Mouse (Mus musculus): ENCODE results near the gene Myo16. TPM values are rescaled to one million over a fixed set of nuclear protein-coding genes. Genes with fewer than 3 reads are reported as not detected.

The Myo16 gene
- polyA plus RNA-seq, 1 experiment from 2014 or later: 0.07 TPM

DNA sequence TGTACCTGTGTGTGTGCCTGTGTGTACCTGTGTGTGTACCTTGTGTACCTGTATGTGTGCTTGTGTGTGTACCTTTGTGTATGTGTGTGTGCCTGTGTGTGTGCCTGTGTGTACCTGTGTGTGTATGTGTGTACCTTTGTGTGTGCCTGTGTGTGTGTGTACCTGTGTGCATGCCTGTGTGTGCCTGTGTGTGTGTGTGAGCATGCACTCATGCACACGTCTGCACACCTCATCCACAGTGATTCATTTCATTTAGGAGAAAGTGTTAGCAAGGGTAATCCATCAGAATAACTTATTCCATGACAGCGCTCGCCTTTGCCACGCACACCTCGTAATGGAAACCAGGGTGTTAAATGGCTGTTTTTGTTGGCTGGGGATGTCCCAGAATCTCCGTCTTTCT lies 36.9 kb downstream of the Myo16 start:
- ATAC-seq: no peak
- H3K4me3 ChIP-seq: no peak overlapping the region
- 72% methylated on average over 6 of the region's 6 CpGs for WGBS (ENCODE audit: insufficient replicate concordance)
- no peaks in the 10 kb centered on the region for H3K36me3 ChIP-seq
- no peak overlapping the region for H3K27ac ChIP-seq
- H3K9me3 ChIP-seq (replicated peaks): peaks cover 4% of the 10 kb centered on the region; the same call in 1 of the 2 replicates
- no peaks in the 10 kb centered on the region for H3K4me1 ChIP-seq
- H3K4me2 ChIP-seq: no peak overlapping the region
- no peak overlapping the region for H3K9ac ChIP-seq
- no peaks in the 10 kb centered on the region for H3K27me3 ChIP-seq (replicated peaks)

DNA sequence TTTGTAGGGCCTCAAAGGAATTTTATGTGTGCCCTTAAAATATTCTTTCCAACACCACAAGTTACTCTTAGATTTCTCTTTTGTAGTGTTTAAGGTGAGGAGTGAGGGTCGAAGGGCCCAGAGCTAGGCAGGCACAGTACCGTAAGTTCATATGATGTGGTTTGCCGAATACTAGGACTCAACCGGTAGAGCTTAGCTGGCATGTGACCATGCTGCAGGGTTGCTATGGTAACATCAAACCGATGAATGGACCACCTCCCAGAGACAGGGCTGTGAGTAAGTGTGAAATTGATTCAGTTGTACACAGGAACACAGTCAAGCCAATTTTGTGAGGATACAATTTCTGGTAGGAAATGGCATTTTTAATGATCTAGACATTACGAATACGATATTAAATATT lies 44.5 kb downstream of the Myo16 start:
- Histone ChIP-seq H3K36me3 (no peaks in the 10 kb centered on the region), H3K27me3 (replicated peaks) (no peaks in the 10 kb centered on the region), H3K9ac (no peak overlapping the region), H3K27ac (no peak overlapping the region), H3K4me2 (no peak overlapping the region), H3K4me1 (no peaks in the 10 kb centered on the region), H3K9me3 (replicated peaks) (no peaks in the 10 kb centered on the region), H3K4me3 (no peak overlapping the region)
- WGBS (ENCODE audit: insufficient replicate concordance): 69% methylated on average over 7 of the region's 7 CpGs
- ATAC-seq: no peak

DNA sequence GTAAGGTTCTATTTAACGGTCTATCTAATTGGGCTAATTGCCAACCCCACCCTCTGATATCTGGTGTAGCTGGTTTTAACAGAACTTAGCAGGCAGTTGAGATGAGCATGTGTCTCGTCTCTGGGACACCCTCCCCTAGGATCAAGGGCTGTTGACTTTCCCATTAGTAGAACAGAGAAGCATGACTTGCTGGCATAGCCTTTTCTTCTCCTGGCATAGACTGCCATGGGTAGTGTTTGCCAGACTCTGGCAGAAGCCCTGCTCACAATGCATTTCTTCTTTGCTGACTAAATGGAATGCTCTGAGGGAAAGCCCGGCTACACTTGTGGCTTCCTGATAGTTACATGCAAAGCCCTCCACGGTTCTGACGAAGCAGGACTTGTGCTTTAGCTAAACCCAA lies 45.6 kb downstream of the Myo16 start:
- H3K27ac ChIP-seq: no peak overlapping the region

DNA sequence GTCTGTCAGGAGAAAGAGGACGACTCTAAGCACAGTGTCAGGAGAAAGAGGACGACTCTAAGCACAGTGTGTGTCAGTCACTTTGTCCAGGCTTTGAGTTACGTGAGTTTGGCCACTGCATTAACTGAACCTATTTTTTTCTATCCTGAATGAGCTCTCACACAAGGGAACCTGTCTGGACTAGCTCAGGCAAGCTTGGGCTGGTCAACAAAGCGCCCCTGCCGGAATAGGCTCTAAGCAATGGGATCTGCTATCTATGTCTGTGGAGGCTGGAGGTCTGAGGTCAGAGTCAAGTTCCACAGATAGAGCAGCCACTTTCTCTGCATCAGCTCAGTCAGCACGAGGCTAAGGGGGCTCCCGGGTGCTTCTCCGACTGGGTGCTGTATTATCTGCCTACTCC lies 46.3 kb downstream of the Myo16 start:
- no peak for ATAC-seq
- Histone ChIP-seq H3K4me1 (no peaks in the 10 kb centered on the region), H3K9me3 (replicated peaks) (no peaks in the 10 kb centered on the region), H3K36me3 (no peaks in the 10 kb centered on the region), H3K4me2 (no peak overlapping the region), H3K27me3 (replicated peaks) (no peaks in the 10 kb centered on the region), H3K4me3 (no peak overlapping the region), H3K9ac (no peak overlapping the region), H3K27ac (no peak overlapping the region)
- 54% methylated on average over 8 of the region's 8 CpGs for WGBS (ENCODE audit: insufficient replicate concordance)

More for the DNA sequence above, 45.6 kb downstream of the Myo16 start:
- Histone ChIP-seq H3K9ac (no peak overlapping the region), H3K4me2 (no peak overlapping the region), H3K9me3 (replicated peaks) (no peaks in the 10 kb centered on the region), H3K4me3 (no peak overlapping the region), H3K27me3 (replicated peaks) (no peaks in the 10 kb centered on the region), H3K4me1 (no peaks in the 10 kb centered on the region), H3K36me3 (no peaks in the 10 kb centered on the region)
- no peak for ATAC-seq
- 74% methylated on average over 5 of the region's 5 CpGs for WGBS (ENCODE audit: insufficient replicate concordance)

DNA sequence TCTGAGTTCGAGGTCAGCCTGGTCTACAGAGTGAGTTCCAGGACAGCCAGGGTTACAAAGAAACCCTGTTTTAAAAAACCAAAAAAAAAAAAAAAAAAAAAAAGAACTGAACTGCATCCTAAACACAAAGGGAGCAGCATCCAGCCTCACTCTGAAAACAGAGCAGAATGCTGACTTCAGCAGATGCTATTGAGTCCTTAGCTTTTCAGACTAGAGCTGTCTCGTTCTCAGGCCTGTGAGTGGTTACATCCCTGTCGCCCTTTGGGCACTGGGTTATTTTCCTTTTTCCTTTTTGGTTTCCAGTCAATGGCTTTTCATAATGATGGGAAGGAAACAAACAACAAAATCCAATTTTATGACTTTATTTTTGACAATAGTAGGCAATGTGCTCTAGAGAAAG lies 61.3 kb downstream of the Myo16 start:
- 62% methylated on average over 3 of the region's 3 CpGs for WGBS (ENCODE audit: insufficient replicate concordance)
- ATAC-seq: no peak
- Histone ChIP-seq H3K36me3 (no peaks in the 10 kb centered on the region), H3K27me3 (replicated peaks) (no peaks in the 10 kb centered on the region), H3K27ac (no peak overlapping the region), H3K4me3 (no peak overlapping the region), H3K9ac (no peak overlapping the region), H3K9me3 (replicated peaks) (no peaks in the 10 kb centered on the region), H3K4me1 (no peaks in the 10 kb centered on the region), H3K4me2 (no peak overlapping the region)

DNA sequence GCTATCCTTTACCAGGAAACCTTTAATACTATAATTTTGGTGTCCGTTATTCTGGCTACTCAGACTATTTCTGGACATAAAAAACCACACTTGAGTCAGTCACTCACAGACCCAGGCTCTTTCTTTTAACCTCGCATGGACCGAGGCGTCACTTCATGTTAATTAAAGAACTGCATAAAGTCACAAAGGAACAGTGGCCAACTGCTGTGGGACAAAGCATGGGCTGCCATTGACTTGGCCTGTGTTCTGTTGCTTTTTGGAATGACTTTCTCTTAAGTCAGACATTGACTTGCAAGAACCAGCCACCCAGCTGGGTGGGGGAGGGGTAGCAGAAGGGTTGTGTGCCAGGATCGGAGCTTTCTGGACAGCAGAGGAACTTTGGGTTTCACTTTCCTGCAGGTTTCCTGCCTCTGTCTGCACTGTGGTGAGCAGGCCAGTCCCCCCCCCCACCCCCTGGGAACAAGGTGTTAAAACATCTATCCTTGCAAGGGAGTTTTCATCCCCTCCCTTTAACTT lies 66.1 kb downstream of the Myo16 start:
- H3K4me1 ChIP-seq: no peaks in the 10 kb centered on the region
- H3K4me3 ChIP-seq: no peak overlapping the region
- no peak for ATAC-seq
- WGBS (ENCODE audit: insufficient replicate concordance): 55% methylated on average over 5 of the region's 5 CpGs
- no peaks in the 10 kb centered on the region for H3K9me3 ChIP-seq (replicated peaks)
- H3K27ac ChIP-seq: no peak overlapping the region
- H3K27me3 ChIP-seq (replicated peaks): no peaks in the 10 kb centered on the region
- H3K36me3 ChIP-seq: no peaks in the 10 kb centered on the region
- H3K9ac ChIP-seq: no peak overlapping the region
- H3K4me2 ChIP-seq: no peak overlapping the region

DNA sequence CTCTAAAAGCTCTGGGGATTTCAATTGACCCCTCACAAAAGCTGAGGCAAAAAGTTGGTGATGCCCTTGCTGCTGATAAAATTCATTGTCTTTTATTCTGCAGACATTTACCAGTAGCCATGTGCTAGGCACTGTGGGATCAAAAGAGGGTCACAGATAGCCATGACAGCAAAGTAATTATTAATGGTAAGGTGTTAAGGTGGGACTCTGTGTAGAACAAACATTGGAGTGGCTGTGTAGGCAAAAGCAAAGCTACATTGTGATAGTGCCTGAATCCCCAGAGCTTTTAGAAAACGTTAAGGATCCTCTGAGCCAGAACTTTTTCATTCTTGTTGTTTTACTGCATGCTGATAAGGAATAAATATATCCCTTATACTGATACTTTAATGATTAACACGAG lies 69.1 kb downstream of the Myo16 start:
- ATAC-seq: no peak
- Histone ChIP-seq H3K4me3 (no peak overlapping the region), H3K9me3 (replicated peaks) (no peaks in the 10 kb centered on the region), H3K4me1 (no peaks in the 10 kb centered on the region), H3K9ac (no peak overlapping the region), H3K27ac (no peak overlapping the region), H3K36me3 (no peaks in the 10 kb centered on the region), H3K4me2 (no peak overlapping the region), H3K27me3 (replicated peaks) (0 out of 2 replicates have a peak, but pooled peaks cover 4% of the 10 kb centered on the region)
- 32% methylated on average over 2 of the region's 2 CpGs for WGBS (ENCODE audit: insufficient replicate concordance)

DNA sequence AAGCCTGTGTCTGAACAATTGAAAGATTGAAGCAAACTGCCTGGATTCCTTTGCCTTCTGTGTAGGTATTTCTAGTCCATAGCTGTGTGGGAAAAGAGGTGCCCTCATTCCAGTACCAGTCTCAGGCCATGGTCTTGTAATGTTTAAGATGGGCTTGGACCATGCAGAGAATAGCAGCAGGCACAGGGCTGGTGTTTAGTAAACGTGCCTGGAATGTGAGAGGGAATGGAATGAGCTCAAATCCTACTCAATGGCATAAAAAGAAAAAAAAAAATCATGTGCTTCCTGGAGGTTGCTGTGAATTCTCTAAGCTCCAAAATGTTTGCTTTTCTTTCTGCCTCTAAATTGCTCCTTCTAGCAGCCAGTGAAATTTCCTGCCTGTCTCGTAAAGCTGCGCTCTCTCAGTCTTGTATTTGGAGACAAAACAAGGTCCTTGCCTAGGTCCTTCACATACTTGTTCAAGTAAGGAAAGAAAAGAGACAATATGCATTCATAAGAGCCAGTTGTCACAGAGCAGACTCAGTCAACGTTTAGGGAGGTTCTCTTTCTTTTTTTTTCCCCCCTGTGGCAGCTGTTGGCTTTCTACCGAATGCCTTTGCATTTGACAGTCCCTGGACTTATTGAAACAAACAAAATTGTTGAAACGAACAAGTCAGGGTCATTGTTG lies 70.0 kb downstream of the Myo16 start:
- H3K9me3 ChIP-seq (replicated peaks): no peaks in the 10 kb centered on the region
- no peak overlapping the region for H3K4me3 ChIP-seq
- WGBS (ENCODE audit: insufficient replicate concordance): 39% methylated on average over 6 of the region's 6 CpGs
- ATAC-seq: no peak
- H3K27ac ChIP-seq: no peak overlapping the region
- H3K36me3 ChIP-seq: no peaks in the 10 kb centered on the region
- no peak overlapping the region for H3K9ac ChIP-seq
- H3K4me1 ChIP-seq: no peaks in the 10 kb centered on the region
- no peak overlapping the region for H3K4me2 ChIP-seq
- 0 out of 2 replicates have a peak, but pooled peaks cover 4% of the 10 kb centered on the region for H3K27me3 ChIP-seq (replicated peaks)

DNA sequence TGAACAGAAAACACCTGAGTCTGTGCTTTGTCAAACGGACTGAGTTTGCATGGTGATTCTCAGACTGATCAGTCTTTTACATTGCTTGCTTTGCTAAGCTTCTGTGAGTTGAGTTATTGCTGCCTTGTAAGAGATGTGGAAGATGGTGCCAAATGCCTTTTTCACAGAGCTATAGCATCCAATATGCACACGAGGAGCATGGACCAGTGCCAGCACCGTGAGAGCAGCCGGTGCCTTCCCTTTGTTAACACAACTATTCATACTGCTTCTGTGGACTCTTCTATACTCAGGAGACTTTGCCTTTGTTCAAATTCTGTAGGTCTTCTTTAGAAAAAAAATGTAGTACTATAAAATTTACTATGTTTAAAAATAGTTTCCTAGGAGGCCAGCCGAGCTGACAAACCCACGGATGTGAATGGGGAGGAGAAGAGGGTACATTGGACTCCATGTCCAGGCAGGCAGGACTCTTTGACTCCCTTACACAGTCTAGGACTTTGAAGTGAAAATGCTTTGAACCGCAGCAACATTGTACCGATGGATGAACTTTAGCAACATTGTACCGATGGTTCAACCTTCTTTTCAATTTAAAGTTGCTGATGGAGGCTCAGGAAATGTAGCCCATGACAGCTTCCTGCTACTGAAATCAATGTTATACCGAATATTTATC lies 70.7 kb downstream of the Myo16 start:
- ATAC-seq: no peak
- Histone ChIP-seq H3K27ac (no peak overlapping the region), H3K36me3 (no peaks in the 10 kb centered on the region), H3K4me1 (no peaks in the 10 kb centered on the region), H3K9me3 (replicated peaks) (no peaks in the 10 kb centered on the region), H3K4me2 (no peak overlapping the region), H3K27me3 (replicated peaks) (0 out of 2 replicates have a peak, but pooled peaks cover 4% of the 10 kb centered on the region), H3K9ac (no peak overlapping the region), H3K4me3 (no peak overlapping the region)
- 66% methylated on average over 10 of the region's 10 CpGs for WGBS (ENCODE audit: insufficient replicate concordance)

DNA sequence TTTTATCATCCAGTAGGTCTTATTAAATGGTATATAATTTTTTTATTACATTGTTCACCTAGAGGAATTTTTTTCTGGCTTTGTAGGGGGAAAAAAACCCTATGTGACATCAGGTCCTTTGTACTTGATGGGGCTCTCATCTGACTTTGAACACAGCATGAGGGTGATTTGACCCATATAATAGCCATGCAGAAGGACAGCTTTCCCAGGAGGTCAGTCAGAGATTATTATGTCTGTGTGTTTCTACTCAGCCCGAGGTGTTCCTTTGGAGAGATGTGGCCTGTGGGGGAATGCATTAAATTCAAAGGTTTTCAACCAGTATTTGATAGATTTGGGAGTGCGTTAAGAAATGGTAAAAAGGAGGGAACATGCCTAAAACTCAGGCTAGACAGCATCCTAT lies 71.3 kb downstream of the Myo16 start:
- 62% methylated on average over 2 of the region's 2 CpGs for WGBS (ENCODE audit: insufficient replicate concordance)
- Histone ChIP-seq H3K9me3 (replicated peaks) (no peaks in the 10 kb centered on the region), H3K27ac (no peak overlapping the region), H3K4me1 (no peaks in the 10 kb centered on the region), H3K4me3 (no peak overlapping the region), H3K9ac (no peak overlapping the region), H3K4me2 (no peak overlapping the region), H3K36me3 (no peaks in the 10 kb centered on the region), H3K27me3 (replicated peaks) (0 out of 2 replicates have a peak, but pooled peaks cover 4% of the 10 kb centered on the region)
- no peak for ATAC-seq

DNA sequence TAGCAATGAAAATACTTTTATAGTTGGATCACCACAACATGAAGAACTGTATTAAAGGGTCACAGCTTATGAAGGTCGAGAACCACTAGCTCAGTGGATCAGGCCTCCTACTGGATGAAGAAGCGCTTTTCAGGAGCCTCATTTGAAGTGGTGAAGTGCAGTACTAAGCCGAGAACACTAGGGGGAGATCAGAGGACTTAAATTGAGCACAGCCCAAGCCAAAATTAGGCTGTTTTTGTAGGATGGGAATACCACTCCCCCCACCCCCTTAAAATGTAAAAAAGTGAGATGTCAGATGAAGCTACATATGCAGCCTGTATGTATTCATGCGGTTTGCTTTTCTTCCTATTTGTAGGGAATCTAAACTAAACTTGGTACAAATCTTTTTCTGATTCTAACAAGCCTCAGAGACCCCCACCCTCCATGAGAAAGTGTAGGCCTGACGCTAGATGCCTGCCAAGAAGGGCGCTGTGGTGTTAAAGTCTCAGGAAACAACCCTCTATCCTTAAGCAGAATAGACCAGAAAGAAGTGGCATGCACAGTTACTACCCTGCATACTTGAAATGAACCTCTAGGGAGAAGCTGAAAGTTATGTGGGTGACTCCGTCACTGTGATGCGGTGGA lies 77.1 kb downstream of the Myo16 start:
- Histone ChIP-seq H3K36me3 (no peaks in the 10 kb centered on the region), H3K4me2 (no peak overlapping the region), H3K9ac (no peak overlapping the region), H3K27ac (no peak overlapping the region), H3K4me3 (no peak overlapping the region), H3K4me1 (no peaks in the 10 kb centered on the region), H3K27me3 (replicated peaks) (0 out of 2 replicates have a peak, but pooled peaks cover under 1% of the 10 kb centered on the region), H3K9me3 (replicated peaks) (no peaks in the 10 kb centered on the region)
- WGBS (ENCODE audit: insufficient replicate concordance): 48% methylated on average over 8 of the region's 8 CpGs
- no peak for ATAC-seq

DNA sequence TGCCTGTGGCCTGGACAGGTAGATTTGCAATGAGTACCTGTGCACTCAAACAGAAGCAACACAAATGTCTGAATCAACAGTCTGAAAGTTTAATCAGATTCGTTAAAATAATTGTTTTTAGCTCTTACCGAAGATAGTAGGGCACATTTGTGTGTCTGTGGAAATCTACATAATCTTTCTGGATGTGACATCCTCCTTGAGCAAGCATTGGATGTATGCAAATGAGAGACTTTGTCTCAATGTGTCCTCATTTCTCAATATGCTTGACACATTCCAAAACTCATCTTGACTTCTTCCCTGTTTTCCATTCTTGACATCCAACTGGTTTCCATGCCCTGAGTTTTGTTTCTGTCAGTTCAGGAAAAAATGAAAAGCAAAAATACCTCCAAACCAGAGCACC lies 80.8 kb downstream of the Myo16 start:
- Histone ChIP-seq H3K9me3 (replicated peaks) (no peaks in the 10 kb centered on the region), H3K9ac (no peak overlapping the region), H3K4me1 (no peaks in the 10 kb centered on the region), H3K27me3 (replicated peaks) (no peaks in the 10 kb centered on the region), H3K4me3 (no peak overlapping the region), H3K4me2 (no peak overlapping the region), H3K36me3 (no peaks in the 10 kb centered on the region), H3K27ac (no peak overlapping the region)
- 55% methylated on average over 2 of the region's 2 CpGs for WGBS (ENCODE audit: insufficient replicate concordance)
- no peak for ATAC-seq
